Mouse (Mus musculus) cortical plate, adult 2 months (tissue): ENCODE measurements around the gene Gtf2i. TPM values are rescaled to one million over a fixed set of nuclear protein-coding genes. Genes with fewer than 3 reads are reported as not detected.

Experiments
- H3K27ac ChIP-seq: fragments of 200-500 bp; 2 replicates; pipeline ENCODE4 v1.5.1; 2012; ENCODE audit warnings: low read length, control low read depth, inconsistent platforms; ENCODE audit not compliant: insufficient read depth
- H3K4me1 ChIP-seq: fragments of 200-500 bp; 2 replicates; pipeline ENCODE4 v1.6.1; 2011; ENCODE audit warnings: low read length; ENCODE audit not compliant: control insufficient read depth, insufficient read depth
- H3K4me3 ChIP-seq: fragments of 200-500 bp; 2 replicates; pipeline ENCODE4 v1.5.1; 2011; ENCODE audit warnings: mild to moderate bottlenecking, low read length, control low read depth; ENCODE audit not compliant: insufficient read depth
- CTCF ChIP-seq: fragments of 200-500 bp; IDR thresholded peaks from 2 replicates; pipeline ENCODE4 v1.5.1; 2011; ENCODE audit warnings: mild to moderate bottlenecking, control low read depth, low read length; ENCODE audit not compliant: insufficient read depth; ENCODE audit errors: extremely low read depth
- POLR2A ChIP-seq: fragments of 200-500 bp; IDR thresholded peaks from 2 replicates; pipeline ENCODE4 v1.6.1; 2011; ENCODE audit warnings: mild to moderate bottlenecking, low read length, control low read depth; ENCODE audit not compliant: insufficient read depth; ENCODE audit errors: extremely low read depth
- polyA plus RNA-seq: library from polyadenylated mRNA; depleted of rRNA; stranded (reverse); fragments of >200 nt; gene quantifications from 2 replicates; pipeline ENCODE4 v1.2.3, GENCODE M21; 2012

The Gtf2i gene
- polyA plus RNA-seq, 1 experiment: 149 TPM

GRCm38 (mm10) chr5:134323869-134324268 is 9.3 kb upstream of the Gtf2i start:
- H3K4me1 ChIP-seq: no peaks in the 10 kb centered on the region
- no peak overlapping the region for H3K27ac ChIP-seq
- no peak for TF ChIP-seq CTCF
- no peak for TF ChIP-seq POLR2A
- no peak overlapping the region for H3K4me3 ChIP-seq

DNA sequence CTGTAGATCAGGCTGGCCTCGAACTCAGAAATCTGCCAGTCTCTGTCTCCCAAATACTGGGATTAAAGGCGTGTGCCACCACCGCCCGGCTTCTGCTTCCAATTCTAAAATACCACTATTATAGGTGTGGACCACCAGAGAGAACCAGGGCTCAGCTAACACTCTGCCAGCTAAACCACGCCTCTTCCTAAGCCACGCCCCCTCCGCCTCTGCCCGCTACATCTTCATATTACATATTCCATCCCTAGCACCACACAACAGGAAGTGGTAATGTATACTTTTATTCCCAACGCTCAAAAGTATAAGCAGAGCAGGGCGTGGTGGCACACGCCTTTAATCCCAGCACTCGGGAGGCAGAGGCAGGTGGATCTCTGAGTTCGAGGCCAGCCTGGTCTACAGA is 8.8 kb upstream of the Gtf2i start:
- Histone ChIP-seq H3K4me3 (no peak overlapping the region), H3K27ac (no peak overlapping the region), H3K4me1 (no peaks in the 10 kb centered on the region)
- no peak for TF ChIP-seq POLR2A
- no peak for TF ChIP-seq CTCF

GRCm38 (mm10) chr5:134322355-134322754 is 7.8 kb upstream of the Gtf2i start:
- Histone ChIP-seq H3K4me1 (no peaks in the 10 kb centered on the region), H3K27ac (no peak overlapping the region), H3K4me3 (no peak overlapping the region)
- TF ChIP-seq CTCF: no peak
- TF ChIP-seq POLR2A: no peak

- TF ChIP-seq CTCF: no peak
- no peaks in the 10 kb centered on the region for H3K4me1 ChIP-seq
- H3K4me3 ChIP-seq: no peak overlapping the region
- H3K27ac ChIP-seq: no peak overlapping the region
Measured at GRCm38 (mm10) chr5:134321699-134322098, 7.1 kb upstream of the Gtf2i start.

GRCm38 (mm10) chr5:134318903-134319302 is 4.3 kb upstream of the Gtf2i start:
- Histone ChIP-seq H3K4me3 (no peak overlapping the region), H3K4me1 (no peaks in the 10 kb centered on the region; the same call in 1 of the 2 replicates), H3K27ac (no peak overlapping the region)
- TF ChIP-seq CTCF (no peak), POLR2A (no peak)

- peaks cover 1% of the 10 kb centered on the region; the same call in 1 of the 2 replicates for H3K4me1 ChIP-seq
- H3K27ac ChIP-seq: peak overlapping the region; percentile 28; the same call in 1 of the 2 replicates
- no peak overlapping the region for H3K4me3 ChIP-seq
- no peak for TF ChIP-seq CTCF
- TF ChIP-seq POLR2A: no peak
Measured at GRCm38 (mm10) chr5:134316721-134317120, 2.2 kb upstream of the Gtf2i start.

- H3K4me1 ChIP-seq: peaks cover 1% of the 10 kb centered on the region; the same call in 1 of the 2 replicates
- no peak for TF ChIP-seq CTCF
- TF ChIP-seq POLR2A: no peak
- H3K27ac ChIP-seq: peak overlapping the region; percentile 98
- peak overlapping the region; percentile 100 for H3K4me3 ChIP-seq
Measured at GRCm38 (mm10) chr5:134315623-134316350, 1.2 kb upstream of the Gtf2i start.

- peaks cover 1% of the 10 kb centered on the region; the same call in 1 of the 2 replicates for H3K4me1 ChIP-seq
- peak overlapping the region; percentile 100 for H3K27ac ChIP-seq
- TF ChIP-seq CTCF (no peak), POLR2A (no peak)
- H3K4me3 ChIP-seq: peak overlapping the region; percentile 100
Measured at GRCm38 (mm10) chr5:134314068-134314674, 389 bp downstream of the Gtf2i start.

DNA sequence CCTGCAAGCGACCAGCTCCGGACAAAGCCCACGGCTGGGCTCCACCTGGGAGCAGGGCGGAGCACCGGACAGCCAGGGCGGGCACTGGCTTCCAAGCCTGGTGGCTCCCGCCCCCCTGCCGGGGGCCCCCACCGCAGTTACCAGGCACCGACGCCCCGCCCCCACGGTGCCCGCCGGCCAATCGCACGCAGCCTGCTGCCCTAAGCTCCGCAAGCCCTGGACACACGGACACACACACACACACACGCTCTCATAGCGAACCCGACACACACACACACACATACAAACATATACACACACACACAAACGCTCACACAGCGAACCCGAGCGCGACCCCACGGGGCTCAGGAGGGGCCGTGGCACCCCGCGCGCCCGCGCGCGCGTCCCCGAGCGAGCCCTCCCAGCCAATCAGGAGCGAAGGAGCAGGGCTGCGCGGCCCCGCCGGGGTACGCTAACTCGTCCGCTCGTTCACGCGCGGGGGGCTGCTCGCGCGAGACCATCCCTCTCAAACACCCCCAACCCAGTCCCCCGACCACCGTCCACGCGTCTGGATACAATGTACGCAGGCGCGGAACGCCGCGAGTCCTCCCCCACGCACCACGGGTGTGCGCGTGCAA is 1.0 kb downstream of the Gtf2i start:
- Histone ChIP-seq H3K4me1 (peaks cover 1% of the 10 kb centered on the region; the same call in 1 of the 2 replicates), H3K4me3 (peak overlapping the region; percentile 100), H3K27ac (peak overlapping the region; percentile 100)
- TF ChIP-seq CTCF (no peak), POLR2A (peak; percentile 73; the same call in 1 of the 2 replicates)
